ENCODE assay signal across 8 mouse cellular contexts in the genomic region with DNA sequence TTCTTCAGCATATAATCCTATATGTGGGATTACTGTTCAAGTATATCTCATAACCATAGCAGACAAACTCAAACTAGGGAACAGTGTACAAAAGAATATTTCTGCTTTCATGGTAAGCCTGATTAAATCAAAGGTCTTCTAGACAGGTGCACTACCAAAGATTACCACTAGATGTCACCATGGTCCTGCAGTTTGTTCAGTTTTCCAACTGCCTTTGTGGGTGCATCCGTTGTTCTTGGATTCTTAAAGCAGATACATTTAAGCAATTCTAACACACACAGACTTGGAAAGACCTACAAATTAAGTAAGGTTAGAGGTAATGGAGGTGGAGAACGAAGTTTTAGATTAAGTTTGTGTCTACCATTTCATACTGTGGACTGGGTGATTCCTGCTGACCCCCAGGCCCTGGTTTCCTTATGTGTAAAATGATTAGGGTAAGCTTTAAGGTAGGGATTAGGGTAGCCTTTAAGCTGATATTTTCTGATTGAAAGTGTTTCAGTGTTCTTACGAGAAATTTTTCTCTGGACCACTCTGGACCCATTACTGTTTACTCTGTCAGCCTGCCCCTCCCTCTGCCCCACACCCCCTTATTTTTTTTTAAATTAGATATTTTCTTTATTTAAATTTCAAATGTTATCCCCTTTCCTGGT. TPM values are rescaled to one million over a fixed set of nuclear protein-coding genes. Genes with fewer than 3 reads are reported as not detected.
A peak's percentile ranks its signal among the peaks of the same experiment; 100 is the strongest.
DNase-seq lines count a peak whose midpoint lies in the region; ATAC-seq and TF ChIP-seq lines count a peak whose summit lies in the region.

No protein-coding gene starts in this region.

- H3K27ac ChIP-seq in gastrocnemius, adult 2 months: no peak overlapping the region

- WGBS in large intestine, adult 2 months: 10% methylated on average over 3 of the region's 3 CpGs

- H3K36me3 ChIP-seq in G1E (replicated peaks): no peaks in the 10 kb centered on the region

- no peaks in the 10 kb centered on the region for H3K4me1 ChIP-seq in G1E (ENCODE audit: insufficient read depth, low read depth, low read length)

- H3K27me3 ChIP-seq in G1E (ENCODE audit: insufficient read depth, low read length): peaks cover 7% of the 10 kb centered on the region

- intact Hi-C loops in gastrocnemius, adult 2 months (cut with DNase I): loop anchor here (10.0 kb wide), 1 partner anchor 1299 kb away; no protein-coding TSS in a partner anchor

- no peak overlapping the region for H3K4me3 ChIP-seq in G1E (ENCODE audit: low read depth, low read length)
- H3K4me3 ChIP-seq in gastrocnemius, adult 2 months: no peak overlapping the region

- DNase-seq in cerebellum, adult 18-20 months: peak; percentile 69 to 81
- DNase-seq in cerebellum, adult 11-12 months: no peak
- no peak for DNase-seq in G1E (ENCODE audit: low spot score)
- peak; percentile 87 to 92 for DNase-seq in cerebellum, postnatal 10 days
- DNase-seq in gastrocnemius, adult 2 months: peak; percentile 47
- peak; percentile 55 for DNase-seq in large intestine, adult 2 months (ENCODE audit: low read depth, low spot score)
- peak; percentile 78 for DNase-seq in lung, postnatal 25 days (ENCODE audit: low spot score)
- DNase-seq in right cerebral cortex, postnatal 14 days: peak; percentile 54

- no peak for ATAC-seq in G1E (ENCODE audit: extremely low read depth, insufficient number of reproducible peaks, low FRiP score, poor library complexity, severe bottlenecking)

- no peaks in the 10 kb centered on the region for H3K9me3 ChIP-seq in G1E (replicated peaks)

- peak; percentile 91 for TF ChIP-seq CTCF in G1E (IDR thresholded peaks at IDR 0.05; ENCODE audit: low read depth, low read length)
- TF ChIP-seq CTCF in gastrocnemius, adult 2 months (IDR thresholded peaks at IDR 0.05): peak; percentile 94

RNA-seq across cellular contexts. Expression of a gene that starts 30.9 kb away (rescaled TPM):
- total RNA-seq in G1E (2014; fragmentation: Nextera tagmentation) (not detected in 2 replicates), G1E (2017) (0.05 and 0.06 TPM in 2 replicates)
- polyA plus RNA-seq in G1E (2012): not detected in 2 replicates
- total RNA-seq in gastrocnemius, adult 2 months (2021): 10 to 100 TPM in 1 of 2 experiments, 1 to 10 TPM in 1; 9.4 to 10.3 TPM
- polyA plus RNA-seq in large intestine, adult 2 months (2012; rRNA removed): 2.8 and 4.3 TPM in 2 replicates

Comparison
In these comparisons a context has a peak if more than half of its experiments do, and no peak if none do; other contexts are left out.
1. DNase-seq: peak in cerebellum, adult 18-20 months (2 of 2), cerebellum, postnatal 10 days (2 of 2), gastrocnemius, adult 2 months (single experiment), large intestine, adult 2 months (single experiment), lung, postnatal 25 days (single experiment) and right cerebral cortex, postnatal 14 days (single experiment); none in cerebellum, adult 11-12 months (single experiment) and G1E (single experiment).
2. RNA of a gene that starts 30.9 kb away (total RNA-seq): 9.4 to 10.3 TPM in gastrocnemius, adult 2 months; 0.05 to 0.06 TPM in G1E; every median in the first group is over 4 times any median in the second.